Mouse (Mus musculus) liver (tissue): ENCODE results near the gene Slc35d2.
"Not testable (repeated sequence)": the region's sequence is repeated elsewhere in the genome, so short reads cannot be mapped to it uniquely, and the experiment has no call there.

Experiments used
- DNase-seq: peaks from one replicate; pipeline ENCODE4 v3.0.0-alpha.2; 2020; ENCODE audit warnings: mixed read lengths

Gene Slc35d2

GRCm38 (mm10) chr13:64108381-64108850, 20.8 kb downstream of the Slc35d2 start:
- DNase-seq = no peak

DNA sequence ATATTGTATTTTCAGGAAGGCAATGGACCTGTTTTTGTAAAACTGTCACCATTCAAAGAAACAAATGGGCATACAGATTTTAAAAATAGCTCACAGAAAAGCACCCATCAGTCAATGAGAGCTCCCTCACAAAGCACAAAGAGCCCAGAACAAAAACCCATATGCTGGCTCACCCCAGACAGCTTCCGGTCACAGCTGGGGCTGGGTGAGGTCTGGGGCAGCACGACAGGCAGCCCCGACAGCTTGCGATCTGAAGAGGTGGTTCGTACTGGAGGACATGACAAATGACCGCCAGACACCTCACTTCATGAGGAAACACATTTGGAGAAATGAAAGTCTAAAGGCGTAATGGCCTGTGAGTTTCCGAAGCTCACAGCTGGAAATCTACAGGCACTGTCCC, 21.6 kb downstream of the Slc35d2 start:
- DNase-seq = peak; percentile 9

DNA sequence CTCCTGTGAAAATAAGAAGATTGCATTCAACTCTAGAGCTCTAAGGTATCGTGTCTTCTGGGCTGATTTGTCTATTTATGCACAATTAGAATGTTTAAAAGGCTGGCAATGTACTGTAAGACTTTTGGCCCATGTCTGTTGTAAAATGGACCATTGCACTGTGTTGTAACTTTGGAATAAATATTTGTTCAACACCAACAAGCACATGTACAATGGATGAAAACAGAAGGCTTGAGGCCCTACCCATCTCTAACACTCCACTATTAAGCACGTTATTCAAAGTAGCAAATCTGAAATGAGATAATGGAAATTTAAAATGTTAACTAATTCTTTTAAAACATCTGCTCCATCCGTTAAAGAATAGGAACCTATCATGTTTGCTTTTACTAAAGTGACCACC, 22.1 kb downstream of the Slc35d2 start:
- DNase-seq = no peak

GRCm38 (mm10) chr13:64105690-64106089, 23.5 kb downstream of the Slc35d2 start:
- no peak for DNase-seq

- DNase-seq = peak; percentile 12
Measured at GRCm38 (mm10) chr13:64100186-64100585, 29.0 kb downstream of the Slc35d2 start.

- peak; percentile 50 for DNase-seq
Measured at GRCm38 (mm10) chr13:64098992-64099391, 30.2 kb downstream of the Slc35d2 start.

- DNase-seq = peak; percentile 64
Measured at GRCm38 (mm10) chr13:64093341-64093740, 35.8 kb downstream of the Slc35d2 start.

GRCm38 (mm10) chr13:64092752-64093151, 36.4 kb downstream of the Slc35d2 start:
- no peak for DNase-seq

DNA sequence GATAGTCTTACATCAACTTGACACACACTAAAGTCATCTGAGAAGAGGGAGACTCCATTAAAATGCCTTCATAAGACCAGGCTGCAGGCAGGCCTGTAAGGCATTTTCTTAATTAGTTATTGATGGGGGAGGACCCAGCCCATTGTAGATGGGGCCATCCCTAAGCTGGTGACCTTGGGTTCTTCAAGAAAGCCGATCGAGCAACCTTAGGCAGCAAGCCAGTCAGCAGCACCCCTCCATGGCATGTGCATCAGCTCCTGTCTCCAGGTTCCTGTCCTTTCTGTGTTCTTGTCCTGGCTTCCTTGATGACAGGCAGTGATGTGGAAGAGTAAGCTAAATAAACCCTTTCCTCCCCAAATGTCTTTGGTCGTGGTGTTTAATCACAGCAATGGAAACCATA, 37.0 kb downstream of the Slc35d2 start:
- DNase-seq = no peak

GRCm38 (mm10) chr13:64091006-64091405, 38.2 kb downstream of the Slc35d2 start:
- no peak for DNase-seq

DNA sequence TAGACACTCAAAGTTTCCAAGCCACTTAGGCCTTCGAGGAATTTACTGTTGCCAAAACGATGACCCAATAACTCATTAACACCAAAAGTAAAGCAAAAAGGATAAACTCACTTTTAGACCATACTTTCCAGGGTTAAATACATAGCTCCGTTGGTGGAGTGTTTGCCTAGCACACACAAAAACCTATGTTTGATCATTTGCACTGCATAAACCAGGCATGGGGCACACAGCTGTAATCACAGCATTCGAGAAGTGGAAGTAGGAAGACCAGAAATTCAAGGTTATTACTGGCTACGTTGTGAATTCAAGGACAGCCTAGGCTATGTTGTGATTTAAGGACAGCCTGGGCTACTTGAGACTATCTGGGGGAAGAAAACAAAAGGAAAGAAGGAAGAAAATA, 38.9 kb downstream of the Slc35d2 start:
- DNase-seq = no peak

DNA sequence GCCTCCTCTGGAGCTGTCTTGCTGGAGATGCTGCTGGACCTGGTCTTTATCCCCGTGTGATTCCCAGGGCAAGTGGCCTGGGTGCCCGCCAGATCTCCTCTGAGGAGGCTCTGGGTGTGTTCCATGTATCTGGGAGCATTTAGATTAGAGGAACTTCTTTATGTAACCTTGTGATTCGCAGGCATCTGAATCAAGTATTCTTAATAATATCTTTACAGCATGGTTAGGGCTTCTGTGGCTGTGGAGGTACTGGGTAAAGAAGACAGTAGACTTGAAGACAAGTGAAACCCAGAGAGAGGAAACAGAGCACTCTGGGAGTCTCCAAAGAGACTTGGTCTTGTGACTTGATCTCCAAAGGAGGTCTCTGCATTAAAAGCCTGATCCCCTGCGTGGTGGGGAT, 40.0 kb downstream of the Slc35d2 start, which contains the start of gene Hsd17b3:
Gene Hsd17b3, minus strand, starts transcription at position 101 of the 400 bp plus-strand sequence.
- no peak for DNase-seq

GRCm38 (mm10) chr13:64088057-64088456, 41.1 kb downstream of the Slc35d2 start:
- no peak for DNase-seq

- no peak for DNase-seq
Measured at GRCm38 (mm10) chr13:64086036-64086435, 43.1 kb downstream of the Slc35d2 start.

DNA sequence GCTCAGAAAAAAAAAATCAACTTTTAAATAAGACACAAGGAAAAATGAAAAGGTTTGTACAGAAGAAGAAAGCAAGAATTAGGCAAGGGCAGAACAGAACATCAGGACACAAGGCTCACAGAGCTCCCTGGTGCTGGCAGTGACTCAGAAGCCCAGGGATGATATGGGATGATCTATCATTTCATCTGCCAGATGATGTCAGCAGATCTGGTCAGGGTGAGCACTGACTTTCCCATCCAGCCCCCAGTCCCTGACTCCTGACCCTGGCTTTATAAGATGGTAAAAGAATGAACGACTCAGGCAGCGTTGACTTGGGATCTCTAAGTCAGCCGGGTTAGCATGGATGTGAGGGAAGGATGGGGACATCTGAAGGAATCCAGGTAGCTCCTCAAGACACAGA, 45.8 kb downstream of the Slc35d2 start:
- no peak for DNase-seq

DNA sequence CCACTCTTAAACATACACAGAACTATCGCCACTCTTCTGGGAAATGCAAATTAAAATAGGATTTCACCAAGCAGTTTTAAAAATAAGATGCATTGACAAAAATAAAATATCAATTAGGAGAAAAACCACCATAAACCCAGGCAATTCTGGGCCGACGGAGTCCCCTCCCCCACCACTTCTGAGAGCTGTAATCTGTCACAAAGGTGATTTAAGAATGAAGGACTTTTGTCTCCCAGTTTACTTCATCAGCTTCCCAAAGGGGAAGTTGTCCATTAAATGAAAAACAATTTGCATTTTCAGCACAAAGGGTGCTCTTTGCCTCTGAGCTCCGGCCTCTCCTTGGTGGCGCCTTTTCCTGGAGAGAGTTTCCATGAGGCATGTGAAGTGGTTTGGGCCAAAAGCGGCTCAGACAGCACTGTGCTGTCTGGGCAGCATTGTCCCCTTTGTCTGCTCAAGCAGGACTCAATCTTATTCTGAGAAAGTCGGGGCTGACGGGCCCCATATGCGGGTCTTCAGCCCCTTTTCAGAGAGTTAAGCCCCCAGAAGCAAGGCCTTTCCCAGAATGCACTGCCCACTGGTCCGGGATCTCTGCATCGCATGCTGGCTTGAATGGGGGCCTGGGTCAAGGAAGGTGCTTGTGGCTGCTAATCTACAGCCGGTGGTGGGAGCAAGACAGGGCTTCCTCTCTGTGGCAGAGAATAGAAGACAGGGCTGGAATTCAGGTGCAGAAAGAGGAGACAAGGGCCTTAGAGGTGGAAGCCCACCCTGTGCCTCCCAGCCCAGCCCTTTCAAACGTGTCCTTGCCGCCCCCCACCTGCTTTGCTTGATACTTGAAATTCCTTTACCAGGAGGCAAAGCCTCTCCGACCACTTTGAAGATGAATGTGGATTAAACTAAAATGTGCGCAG, 47.9 kb downstream of the Slc35d2 start:
- no peak for DNase-seq

DNA sequence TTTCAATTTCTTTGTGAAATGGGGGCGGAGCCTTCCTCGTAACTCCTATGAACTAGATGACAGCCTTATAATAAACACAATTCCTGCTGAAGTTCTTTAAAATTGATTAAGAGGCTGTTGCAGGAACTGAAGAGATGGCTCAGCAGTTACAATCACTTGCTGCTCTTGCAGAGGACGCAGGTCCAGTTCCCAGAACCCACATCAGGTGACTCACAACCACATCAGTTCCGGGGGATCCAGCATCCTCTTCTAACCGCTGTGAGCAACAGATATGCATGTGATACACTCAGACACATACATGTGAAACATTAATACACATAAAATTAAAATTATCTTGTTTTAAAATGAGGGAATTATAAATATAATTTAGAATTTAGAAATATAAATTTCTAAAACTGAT, 51.6 kb downstream of the Slc35d2 start:
- no peak for DNase-seq

DNA sequence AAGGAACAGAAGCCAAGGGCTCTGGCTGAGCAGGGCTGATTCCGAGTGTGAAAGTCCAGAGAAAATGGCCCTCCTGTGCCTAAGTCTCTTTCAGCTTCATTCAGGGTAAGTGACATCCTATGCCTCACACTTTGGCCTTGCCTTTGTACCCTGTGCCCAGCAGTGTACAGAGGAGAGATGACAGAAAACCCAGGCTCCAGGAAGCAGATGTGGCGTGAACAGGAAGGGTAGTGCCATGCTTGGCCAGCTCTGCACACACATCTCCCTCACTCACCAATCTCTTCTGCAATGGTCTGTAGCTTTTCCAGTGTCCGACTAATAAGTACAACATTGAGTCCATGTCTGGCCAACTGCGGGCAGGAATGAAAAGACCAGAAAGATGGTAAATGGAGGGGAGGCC, 53.1 kb downstream of the Slc35d2 start:
- no peak for DNase-seq

GRCm38 (mm10) chr13:64066653-64067052, 62.5 kb downstream of the Slc35d2 start:
- DNase-seq = no peak

DNA sequence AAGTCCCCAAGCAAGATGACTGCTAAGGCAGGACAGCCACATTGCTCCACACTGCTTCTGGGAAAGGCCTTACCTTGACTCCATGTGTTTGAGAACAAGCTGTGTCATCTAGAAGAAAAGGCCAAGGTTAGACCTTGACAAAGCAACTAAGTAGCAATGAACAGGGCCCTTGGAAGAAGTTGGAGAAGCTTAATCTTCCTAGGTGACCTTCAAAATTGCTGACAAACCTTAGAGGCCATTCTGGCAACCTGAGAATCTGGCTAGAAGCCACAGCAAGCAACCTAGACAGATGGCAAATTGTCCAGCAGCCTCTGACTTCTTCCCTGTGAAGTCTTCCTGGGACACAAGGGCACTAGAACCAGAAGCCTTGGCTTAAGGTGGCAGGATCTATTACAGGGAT, 64.9 kb downstream of the Slc35d2 start:
- DNase-seq = no peak

DNA sequence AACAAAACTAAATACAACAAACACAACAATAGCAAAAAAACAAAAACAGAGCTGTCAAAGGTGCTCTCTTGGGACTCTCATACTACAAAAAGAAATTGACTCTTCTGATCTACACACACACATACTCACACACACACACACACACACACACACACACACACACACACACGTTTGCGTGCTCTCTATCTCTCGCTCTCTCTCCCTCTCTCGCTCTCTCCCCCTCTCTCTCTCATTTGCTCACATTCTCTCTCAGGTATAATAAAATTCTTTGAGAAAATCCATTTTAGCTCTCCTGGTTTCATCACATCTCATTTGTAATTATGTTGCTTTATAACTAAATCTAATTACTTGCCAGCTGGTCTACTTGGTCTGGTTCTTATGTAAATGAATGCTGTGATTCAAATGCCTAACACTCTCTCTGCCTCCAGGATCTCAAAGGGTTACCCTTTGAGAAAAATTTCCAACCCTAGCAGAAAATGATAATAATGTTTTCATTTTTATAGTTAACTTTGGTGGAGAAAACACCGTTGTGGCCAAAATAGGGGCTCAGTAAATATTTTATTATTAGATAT, 68.1 kb downstream of the Slc35d2 start:
- no peak for DNase-seq

DNA sequence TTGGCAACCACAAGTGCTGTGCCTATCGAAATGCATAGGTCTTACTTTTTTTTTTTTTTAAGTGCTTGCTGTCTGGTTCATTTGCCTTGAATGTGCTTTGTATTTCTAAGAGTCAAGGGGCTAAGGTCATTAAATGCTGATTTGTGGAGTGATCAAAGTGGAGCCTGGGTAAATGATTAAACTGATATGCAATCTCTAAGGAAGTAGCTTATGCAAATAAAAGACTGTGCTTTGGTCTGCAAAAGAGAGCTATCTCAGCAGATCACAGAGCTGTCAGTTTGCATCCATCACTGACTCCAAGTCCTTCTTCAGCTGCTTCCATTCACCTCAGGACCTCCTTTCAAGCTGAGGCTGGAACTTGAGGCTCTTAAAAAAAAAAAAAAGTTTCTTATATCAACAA, 75.2 kb downstream of the Slc35d2 start:
- DNase-seq = no peak

DNA sequence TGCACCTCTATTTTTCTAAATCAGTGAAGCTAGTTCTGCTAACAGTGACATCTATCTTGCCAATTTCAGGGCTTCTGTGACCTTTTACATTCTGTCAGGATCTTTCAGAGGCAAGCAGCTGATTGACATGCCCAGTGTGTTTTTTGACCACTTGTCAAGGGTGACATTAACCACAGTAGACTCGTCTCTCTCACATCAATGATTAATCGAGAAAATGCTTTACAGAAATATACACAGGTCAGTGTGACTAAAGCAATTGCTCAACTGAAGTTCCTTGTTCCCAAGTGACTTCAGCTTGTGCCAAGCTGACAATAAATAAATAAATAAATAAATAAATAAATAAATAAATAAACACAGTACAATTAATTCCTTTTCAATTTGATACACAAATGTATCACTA, 76.9 kb downstream of the Slc35d2 start:
- not testable (repeated sequence) for DNase-seq

GRCm38 (mm10) chr13:64050895-64051294, 78.3 kb downstream of the Slc35d2 start:
- peak; percentile 14 for DNase-seq
